Mouse (Mus musculus) small intestine, adult 2 months (tissue): ENCODE results near the gene Epb41l2.

Experiments
- CTCF ChIP-seq: fragments of 200-500 bp; IDR thresholded peaks from 2 replicates; pipeline ENCODE4 v1.5.1; 2012; ENCODE audit warnings: low read depth, mild to moderate bottlenecking, control low read depth, inconsistent platforms, low read length, moderate library complexity, mixed read lengths; ENCODE audit not compliant: insufficient replicate concordance, insufficient read length; ENCODE audit errors: extremely low read depth
- POLR2A ChIP-seq: fragments of 200-500 bp; IDR thresholded peaks from 2 replicates; pipeline ENCODE4 v1.6.1; 2012; ENCODE audit warnings: low read depth, mild to moderate bottlenecking, control low read depth, inconsistent platforms, low read length, moderate library complexity

DNA sequence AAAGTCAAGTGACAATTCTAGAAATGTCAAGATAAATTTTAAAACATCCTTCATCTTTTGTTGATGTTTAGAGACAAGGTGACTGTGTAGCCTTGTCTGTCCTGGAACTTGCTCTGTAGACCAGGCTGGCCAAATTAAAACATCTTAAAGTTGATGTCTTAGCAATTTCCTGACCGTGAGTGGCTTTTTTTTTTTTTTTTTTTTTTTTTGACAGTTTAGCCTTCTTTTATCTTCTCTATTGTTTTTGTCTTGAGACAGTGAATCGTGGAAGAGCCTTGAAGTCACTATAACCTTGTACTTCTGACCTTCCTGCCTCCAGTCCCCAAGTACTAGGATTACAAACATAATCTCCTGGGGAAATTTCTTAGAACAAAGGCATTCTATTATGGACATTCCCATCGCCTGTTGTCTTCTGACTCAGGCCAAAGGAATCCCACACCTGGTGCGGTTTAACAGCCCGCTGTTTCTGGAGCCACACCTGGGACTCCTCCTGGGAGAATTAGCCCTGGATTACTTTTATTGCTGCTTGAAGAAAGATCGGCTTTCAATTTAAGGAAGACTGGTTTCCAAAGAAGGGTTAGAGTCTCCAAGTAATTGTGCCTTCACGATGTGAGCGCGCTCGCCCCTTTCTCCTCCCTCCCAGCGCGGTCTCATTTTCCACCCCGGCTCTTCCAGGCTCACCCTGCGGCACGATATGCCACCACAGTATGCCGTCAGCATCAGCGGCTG is 45.6 kb upstream of the Epb41l2 start:
- no peak for TF ChIP-seq POLR2A
- no peak for TF ChIP-seq CTCF
